Mouse (Mus musculus) CH12.LX (cell line): ENCODE results near the gene Arl8a.

Experiments used
- POLR2A ChIP-seq: IDR thresholded peaks from 2 replicates; pipeline ENCODE4 v1.6.1; 2011; ENCODE audit warnings: low read depth, mild to moderate bottlenecking, improper control_type of control experiment, low read length
- UBTF ChIP-seq: IDR thresholded peaks from 2 replicates; pipeline ENCODE4 v1.6.1; 2012; ENCODE audit warnings: low read depth, mild to moderate bottlenecking, inconsistent platforms, low read length, improper control_type of control experiment, moderate library complexity

- TF ChIP-seq POLR2A = peak; percentile 35; the same call in 1 of the 2 replicates
- TF ChIP-seq UBTF = no peak
Measured at GRCm38 (mm10) chr1:135178863-135179262, 32.2 kb downstream of the Arl8a start.
